Mouse (Mus musculus) heart, embryonic 15.5 days (tissue): ENCODE measurements around the gene Cers6. TPM values are rescaled to one million over a fixed set of nuclear protein-coding genes. Genes with fewer than 3 reads are reported as not detected.

Source experiments
- ATAC-seq: fragments of 200-750 bp; cut with Nextera tagmentation; replicated peaks from 2 replicates; pipeline ENCODE4 v1.8.0; 2017; ENCODE audit warnings: low read depth, moderate TSS enrichment; ENCODE audit not compliant: insufficient number of reproducible peaks, insufficient read depth, low FRiP score
- H3K27ac ChIP-seq: fragments of 300-500 bp; sonication (generic); 2 replicates; pipeline ENCODE4 v1.5.1; 2015; ENCODE audit warnings: mild to moderate bottlenecking, inconsistent platforms
- H3K27me3 ChIP-seq: fragments of 300-500 bp; sonication (generic); 2 replicates; pipeline ENCODE4 v1.6.1; 2015; ENCODE audit warnings: inconsistent platforms
- H3K36me3 ChIP-seq: fragments of 300-500 bp; sonication (generic); 2 replicates; pipeline ENCODE4 v1.6.1; 2015; ENCODE audit warnings: mild to moderate bottlenecking, inconsistent platforms
- H3K4me1 ChIP-seq: fragments of 300-500 bp; sonication (generic); replicated peaks from 2 replicates; pipeline ENCODE4 v1.6.1; 2015; ENCODE audit warnings: inconsistent platforms
- H3K4me2 ChIP-seq: fragments of 300-500 bp; sonication (generic); 2 replicates; pipeline ENCODE4 v1.6.1; 2015; ENCODE audit warnings: inconsistent platforms, mild to moderate bottlenecking, moderate library complexity
- H3K4me3 ChIP-seq: fragments of 300-500 bp; sonication (generic); 2 replicates; pipeline ENCODE4 v1.5.1; 2015; ENCODE audit warnings: mild to moderate bottlenecking, inconsistent platforms
- H3K9ac ChIP-seq: fragments of 300-500 bp; sonication (generic); 2 replicates; pipeline ENCODE4 v1.6.1; 2015; ENCODE audit warnings: mild to moderate bottlenecking, inconsistent platforms
- H3K9me3 ChIP-seq: fragments of 300-500 bp; sonication (generic); replicated peaks from 2 replicates; pipeline ENCODE4 v1.6.1; 2016; ENCODE audit warnings: inconsistent platforms
- WGBS: fragments of 180-500 bp; shearing (Covaris S2); methylation state at CpG from one replicate; pipeline ENCODE4 v1.1.7; 2015; ENCODE audit warnings: mixed read lengths; 5-methylcytosine and 5-hydroxymethylcytosine counted together
- polyA plus RNA-seq: library from polyadenylated mRNA; unstranded; fragments of >200 nt; fragmentation: Nextera tagmentation; extraction: Ambion mirVana; gene quantifications from 2 replicates; pipeline ENCODE4 v1.2.1, GENCODE M21; 2015

The Cers6 gene
- polyA plus RNA-seq, 1 experiment from 2014 or later = 19.2 TPM

DNA sequence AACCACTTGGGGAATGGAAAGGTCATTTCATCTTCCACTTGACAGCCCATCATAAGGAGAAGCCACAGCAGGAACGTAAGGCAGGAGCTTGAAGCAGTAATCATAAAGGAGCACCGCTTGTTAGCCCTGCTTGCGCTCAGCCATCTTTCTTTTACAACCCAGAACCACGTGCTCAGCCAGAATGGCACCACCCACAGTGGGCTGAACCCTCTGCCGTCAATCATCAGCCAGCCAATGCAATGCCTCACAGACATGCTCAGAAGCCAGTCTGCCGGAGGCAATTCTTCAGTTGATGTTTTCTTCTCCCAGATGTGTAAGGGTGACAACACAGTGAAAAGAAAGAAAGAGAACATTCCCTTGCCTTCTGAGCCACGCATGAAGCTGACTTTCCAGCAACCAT is 267.1 kb downstream of the Cers6 start:
- no peak overlapping the region for H3K4me3 ChIP-seq
- no peaks in the 10 kb centered on the region for H3K27me3 ChIP-seq
- H3K4me2 ChIP-seq = no peak overlapping the region
- no peaks in the 10 kb centered on the region for H3K36me3 ChIP-seq
- H3K9me3 ChIP-seq = no peaks in the 10 kb centered on the region
- H3K4me1 ChIP-seq = 0 out of 2 replicates have a peak, but pooled peaks cover 3% of the 10 kb centered on the region
- no peak overlapping the region for H3K9ac ChIP-seq
- 83% methylated on average over 7 of the region's 7 CpGs for WGBS
- no peak for ATAC-seq
- H3K27ac ChIP-seq = no peak overlapping the region

DNA sequence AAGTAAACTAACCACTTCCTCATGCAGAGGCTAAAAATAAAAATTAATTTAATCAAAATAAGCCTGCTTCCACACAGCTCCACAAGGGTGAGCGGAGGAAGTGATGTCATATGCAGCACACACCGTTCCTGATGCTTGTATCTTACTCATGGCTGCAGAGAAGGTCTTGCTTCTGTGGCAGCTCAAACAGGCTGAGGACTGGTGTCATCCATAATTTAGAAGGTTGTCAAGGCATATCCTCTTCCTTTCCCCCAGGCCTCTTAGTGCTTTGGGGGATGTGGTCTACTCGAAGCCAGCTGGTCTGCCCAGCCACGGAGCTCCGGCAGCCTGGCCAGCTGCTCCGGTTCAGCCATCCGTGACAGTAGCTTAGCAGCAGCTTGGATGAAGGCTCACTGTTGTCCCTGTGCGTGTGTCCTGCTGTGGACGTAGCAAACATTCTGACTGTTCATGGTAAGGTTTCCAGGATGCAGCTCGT is 267.7 kb downstream of the Cers6 start:
- Histone ChIP-seq H3K4me2 (peak overlapping the region; percentile 27; the same call in 1 of the 2 replicates), H3K27me3 (no peaks in the 10 kb centered on the region), H3K9me3 (no peaks in the 10 kb centered on the region), H3K27ac (peak overlapping the region; percentile 55), H3K4me1 (0 out of 2 replicates have a peak, but pooled peaks cover 3% of the 10 kb centered on the region), H3K36me3 (no peaks in the 10 kb centered on the region), H3K9ac (no peak overlapping the region), H3K4me3 (no peak overlapping the region)
- ATAC-seq = peak; percentile 27; the same call in 1 of the 2 replicates
- 51% methylated on average over 10 of the region's 10 CpGs for WGBS

- WGBS = 50% methylated on average over 7 of the region's 7 CpGs
Observed at GRCm38 (mm10) chr2:69129425-69130210, 268.4 kb downstream of the Cers6 start.

GRCm38 (mm10) chr2:69132046-69132445 is 270.8 kb downstream of the Cers6 start:
- Histone ChIP-seq H3K27me3 (no peaks in the 10 kb centered on the region), H3K36me3 (no peaks in the 10 kb centered on the region), H3K9me3 (no peaks in the 10 kb centered on the region), H3K4me2 (no peak overlapping the region), H3K4me1 (peaks cover 6% of the 10 kb centered on the region; the same call in 1 of the 2 replicates), H3K4me3 (no peak overlapping the region), H3K9ac (no peak overlapping the region), H3K27ac (no peak overlapping the region)
- WGBS = 49% methylated on average over 3 of the region's 3 CpGs
- ATAC-seq = no peak

More at GRCm38 (mm10) chr2:69129425-69130210, 268.4 kb downstream of the Cers6 start:
- Histone ChIP-seq H3K4me1 (0 out of 2 replicates have a peak, but pooled peaks cover 3% of the 10 kb centered on the region), H3K27ac (peak overlapping the region; percentile 55), H3K9ac (no peak overlapping the region), H3K36me3 (no peaks in the 10 kb centered on the region), H3K4me2 (no peak overlapping the region), H3K4me3 (no peak overlapping the region), H3K27me3 (no peaks in the 10 kb centered on the region), H3K9me3 (no peaks in the 10 kb centered on the region)
- no peak for ATAC-seq

DNA sequence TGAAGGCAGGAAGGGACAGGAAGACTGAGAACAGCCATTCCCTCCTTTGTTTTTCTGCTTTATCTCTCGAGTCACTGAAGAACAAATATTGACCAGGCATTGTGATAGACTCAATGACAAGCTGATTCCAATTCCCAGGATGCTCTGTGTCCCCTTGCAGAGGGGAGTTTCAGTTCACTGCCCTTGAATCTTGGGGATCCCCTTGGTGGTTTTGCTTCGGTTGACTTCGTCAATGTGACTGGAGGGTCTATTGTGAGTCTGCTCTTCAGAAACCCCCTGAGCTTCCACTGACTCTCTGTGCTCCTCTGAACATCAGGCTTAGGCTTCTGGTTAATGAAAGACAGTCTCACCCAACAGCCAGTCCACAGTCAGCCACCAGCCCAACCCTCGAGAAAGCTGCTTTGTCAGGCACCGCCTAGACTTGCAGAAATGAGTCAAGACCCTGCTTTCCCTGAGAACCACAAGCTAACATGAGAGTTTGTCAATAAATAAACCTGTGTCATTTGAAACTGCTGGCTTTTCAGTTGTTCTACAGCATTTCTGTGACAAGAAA is 271.3 kb downstream of the Cers6 start:
- no peaks in the 10 kb centered on the region for H3K9me3 ChIP-seq
- H3K27me3 ChIP-seq = no peaks in the 10 kb centered on the region
- ATAC-seq = no peak
- H3K36me3 ChIP-seq = no peaks in the 10 kb centered on the region
- H3K4me1 ChIP-seq = peaks cover 6% of the 10 kb centered on the region; the same call in 1 of the 2 replicates
- whole genome bisulfite sequencing = 48% methylated on average over 5 of the region's 5 CpGs
- H3K4me3 ChIP-seq = no peak overlapping the region
- no peak overlapping the region for H3K9ac ChIP-seq
- no peak overlapping the region for H3K27ac ChIP-seq
- no peak overlapping the region for H3K4me2 ChIP-seq

GRCm38 (mm10) chr2:69134186-69134585 is 272.9 kb downstream of the Cers6 start:
- Histone ChIP-seq H3K27me3 (no peaks in the 10 kb centered on the region), H3K27ac (no peak overlapping the region), H3K9ac (no peak overlapping the region), H3K4me1 (peaks cover 3% of the 10 kb centered on the region; the same call in 1 of the 2 replicates), H3K4me3 (no peak overlapping the region), H3K36me3 (no peaks in the 10 kb centered on the region), H3K9me3 (no peaks in the 10 kb centered on the region), H3K4me2 (no peak overlapping the region)
- WGBS = 55% methylated on average over 1 of the region's 1 CpGs
- no peak for ATAC-seq

GRCm38 (mm10) chr2:69134937-69135336 is 273.7 kb downstream of the Cers6 start:
- no peak overlapping the region for H3K9ac ChIP-seq
- no peak overlapping the region for H3K27ac ChIP-seq
- no peaks in the 10 kb centered on the region for H3K27me3 ChIP-seq
- no peak overlapping the region for H3K4me3 ChIP-seq
- H3K36me3 ChIP-seq = no peaks in the 10 kb centered on the region
- no peak overlapping the region for H3K4me2 ChIP-seq
- peaks cover 3% of the 10 kb centered on the region; the same call in 1 of the 2 replicates for H3K4me1 ChIP-seq
- H3K9me3 ChIP-seq = no peaks in the 10 kb centered on the region
- no peak for ATAC-seq
- WGBS = 59% methylated on average over 9 of the region's 9 CpGs

DNA sequence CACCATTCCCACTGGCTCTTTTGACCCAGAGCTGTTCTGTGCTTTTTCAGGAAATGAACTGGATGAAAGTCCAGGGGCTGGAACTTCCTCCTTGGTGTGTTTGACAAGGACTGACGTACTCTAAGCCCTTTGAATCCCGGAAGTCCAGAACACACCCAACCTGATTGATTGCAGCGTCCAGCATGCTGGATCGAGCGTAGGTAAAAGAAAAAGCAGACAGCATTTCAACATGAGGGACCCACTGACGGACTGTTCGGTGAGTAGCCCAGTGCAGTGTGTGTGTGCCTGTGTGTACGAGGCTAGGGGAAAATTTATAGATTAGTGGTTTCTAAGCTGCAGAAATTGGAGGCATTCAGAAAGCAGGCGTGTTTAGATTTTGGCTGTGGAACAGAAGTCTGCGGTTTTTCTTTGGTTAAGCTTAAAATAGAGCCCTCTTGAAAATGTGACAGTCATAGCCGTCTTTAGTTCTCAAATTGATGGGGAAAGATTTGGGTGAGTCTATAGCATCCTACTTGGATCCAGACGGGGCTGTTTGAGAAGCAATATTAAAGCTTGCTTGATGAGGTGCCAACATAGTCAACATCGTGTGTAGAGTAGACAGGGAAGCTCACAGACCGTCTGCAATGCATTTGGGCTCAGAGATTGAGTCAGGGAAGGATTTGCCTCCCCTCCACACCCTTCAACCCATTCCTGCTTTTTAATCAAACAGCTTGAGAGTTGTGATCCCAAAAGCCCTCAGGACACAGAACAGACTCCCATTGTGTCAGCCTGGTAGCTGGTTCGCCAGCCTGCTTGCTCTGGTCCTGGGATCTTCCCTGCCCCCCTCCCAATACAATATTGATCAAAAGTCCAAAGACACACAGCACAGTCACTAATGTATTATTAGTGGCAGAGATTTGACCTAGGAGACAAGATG is 274.7 kb downstream of the Cers6 start, which contains the start of gene Nostrin:
Gene Nostrin, plus strand, starts transcription at position 140 of the 916 bp plus-strand sequence.
- Histone ChIP-seq H3K4me3 (peak within 1 kb of the TSS; percentile 30), H3K4me1 (peaks cover 3% of the 10 kb centered on the region; the same call in 1 of the 2 replicates), H3K27ac (no peak within 1 kb of the TSS), H3K9me3 (no peaks in the 10 kb centered on the region), H3K36me3 (no peaks in the 10 kb centered on the region), H3K4me2 (peak within 1 kb of the TSS; percentile 32), H3K27me3 (no peaks in the 10 kb centered on the region), H3K9ac (no peak within 1 kb of the TSS; the same call in 1 of the 2 replicates)
- no peak; the same call in 1 of the 2 replicates for ATAC-seq
- WGBS = 50% methylated on average over 15 of the region's 15 CpGs

GRCm38 (mm10) chr2:69137406-69138084 is 276.3 kb downstream of the Cers6 start:
- no peak overlapping the region for H3K4me2 ChIP-seq
- no peak overlapping the region for H3K27ac ChIP-seq
- peaks cover 3% of the 10 kb centered on the region; the same call in 1 of the 2 replicates for H3K4me1 ChIP-seq
- H3K27me3 ChIP-seq = no peaks in the 10 kb centered on the region
- no peak for ATAC-seq
- H3K9ac ChIP-seq = no peak overlapping the region
- H3K36me3 ChIP-seq = no peaks in the 10 kb centered on the region
- WGBS = 78% methylated on average over 10 of the region's 10 CpGs
- no peaks in the 10 kb centered on the region for H3K9me3 ChIP-seq
- H3K4me3 ChIP-seq = no peak overlapping the region

GRCm38 (mm10) chr2:69138759-69139158 is 277.5 kb downstream of the Cers6 start:
- no peaks in the 10 kb centered on the region for H3K36me3 ChIP-seq
- H3K27me3 ChIP-seq = no peaks in the 10 kb centered on the region
- WGBS = 53% methylated on average over 4 of the region's 4 CpGs
- no peak overlapping the region for H3K27ac ChIP-seq
- H3K4me2 ChIP-seq = no peak overlapping the region
- no peak overlapping the region for H3K4me3 ChIP-seq
- H3K4me1 ChIP-seq = peaks cover 3% of the 10 kb centered on the region; the same call in 1 of the 2 replicates
- H3K9ac ChIP-seq = no peak overlapping the region
- H3K9me3 ChIP-seq = no peaks in the 10 kb centered on the region
- ATAC-seq = no peak
